Mouse (Mus musculus) heart, adult 11 months (tissue): ENCODE data around the gene Ankrd54.
"Not testable (repeated sequence)": the region's sequence is repeated elsewhere in the genome, so short reads cannot be mapped to it uniquely, and the experiment has no call there.

Experiments
- DNase-seq: peaks from one replicate; pipeline ENCODE4 v3.0.0; 2022

Gene Ankrd54

GRCm38 (mm10) chr15:79007836-79008235 lies 54.9 kb downstream of the Ankrd54 start:
- not testable (repeated sequence) for DNase-seq

GRCm38 (mm10) chr15:79007059-79007458 lies 55.6 kb downstream of the Ankrd54 start:
- no peak for DNase-seq

- no peak for DNase-seq
These were observed 56.1 kb downstream of the Ankrd54 start for GRCm38 (mm10) chr15:79006638-79007037.

GRCm38 (mm10) chr15:79005581-79005980 lies 57.1 kb downstream of the Ankrd54 start:
- DNase-seq, result no peak
